Mouse (Mus musculus): Measurements from ENCODE around the gene Kndc1.

- TF ChIP-seq POLR2A (IDR thresholded peaks at IDR 0.05; ENCODE audit: insufficient read depth, low read length) = no peak
- no peak for TF ChIP-seq CTCF (IDR thresholded peaks at IDR 0.05; ENCODE audit: low read depth, low read length)
These were observed 31.4 kb upstream of the Kndc1 start for GRCm38 (mm10) chr7:139863076-139863475.

Data from ES-Bruce4 (cell line).